Mouse (Mus musculus) kidney, postnatal 25 days (tissue): ENCODE data around the gene Ltbp3.

Experiments
- DNase-seq, 2 experiments: peaks; one replicate each; pipeline ENCODE4 v3.0.0; 2021; ENCODE audit warnings: mixed read lengths in 2 of 2

Gene Ltbp3

DNA sequence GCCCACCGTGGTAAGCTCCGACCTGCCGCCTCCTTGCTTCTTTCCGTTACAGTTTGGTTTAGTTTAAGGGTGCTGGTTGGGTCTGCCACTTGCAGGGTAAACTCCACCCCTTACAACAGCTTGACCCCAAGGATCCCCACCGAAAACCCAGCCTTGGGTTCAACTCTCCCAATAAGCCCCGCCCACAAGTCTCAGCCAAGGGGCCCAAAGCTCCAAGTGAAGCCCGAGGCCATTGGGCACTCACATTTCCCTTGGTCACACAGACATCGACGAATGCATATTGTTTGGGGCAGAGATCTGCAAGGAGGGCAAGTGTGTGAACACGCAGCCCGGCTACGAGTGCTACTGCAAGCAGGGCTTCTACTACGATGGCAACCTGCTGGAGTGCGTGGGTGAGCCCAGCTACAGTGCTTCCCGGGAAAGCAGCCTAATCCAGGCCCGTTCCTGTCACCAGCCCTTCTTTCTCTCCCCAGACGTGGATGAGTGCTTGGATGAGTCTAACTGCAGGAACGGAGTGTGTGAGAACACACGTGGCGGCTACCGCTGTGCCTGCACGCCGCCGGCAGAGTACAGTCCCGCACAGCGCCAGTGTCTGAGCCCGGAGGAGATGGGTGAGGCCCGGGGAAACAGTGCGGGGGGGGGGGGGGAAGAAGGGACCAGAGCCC lies 15.7 kb downstream of the Ltbp3 start:
- DNase-seq: no peak

DNA sequence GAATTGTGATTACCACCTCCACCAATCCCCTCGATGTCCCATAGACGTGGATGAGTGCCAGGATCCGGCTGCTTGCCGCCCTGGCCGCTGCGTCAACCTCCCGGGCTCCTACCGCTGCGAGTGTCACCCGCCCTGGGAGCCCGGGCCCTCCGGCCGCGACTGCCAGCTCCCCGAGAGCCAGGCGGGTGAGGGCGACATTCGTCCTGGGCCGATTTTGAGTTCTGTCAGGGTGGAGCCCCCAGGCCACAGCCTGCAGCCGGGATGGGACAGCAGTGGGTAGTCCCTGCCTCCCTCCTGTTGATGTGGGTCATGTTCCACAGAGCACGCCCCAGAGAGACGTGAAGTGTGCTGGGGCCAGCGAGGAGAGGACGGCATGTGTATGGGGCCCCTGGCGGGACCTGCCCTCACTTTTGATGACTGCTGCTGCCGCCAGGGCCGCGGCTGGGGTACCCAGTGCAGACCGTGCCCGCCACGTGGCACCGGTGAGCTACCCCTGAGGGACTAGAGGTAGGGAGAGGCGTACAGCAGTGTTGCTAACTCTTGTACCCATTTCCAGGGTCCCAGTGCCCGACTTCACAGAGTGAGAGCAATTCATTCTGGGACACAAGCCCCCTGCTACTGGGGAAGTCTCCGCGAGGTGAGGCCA lies 16.4 kb downstream of the Ltbp3 start:
- DNase-seq: no peak

- DNase-seq: no peak
Observed at GRCm38 (mm10) chr19:5758878-5759403, 18.2 kb downstream of the Ltbp3 start.

GRCm38 (mm10) chr19:5763163-5763562 lies 22.5 kb downstream of the Ltbp3 start:
- DNase-seq: no peak

DNA sequence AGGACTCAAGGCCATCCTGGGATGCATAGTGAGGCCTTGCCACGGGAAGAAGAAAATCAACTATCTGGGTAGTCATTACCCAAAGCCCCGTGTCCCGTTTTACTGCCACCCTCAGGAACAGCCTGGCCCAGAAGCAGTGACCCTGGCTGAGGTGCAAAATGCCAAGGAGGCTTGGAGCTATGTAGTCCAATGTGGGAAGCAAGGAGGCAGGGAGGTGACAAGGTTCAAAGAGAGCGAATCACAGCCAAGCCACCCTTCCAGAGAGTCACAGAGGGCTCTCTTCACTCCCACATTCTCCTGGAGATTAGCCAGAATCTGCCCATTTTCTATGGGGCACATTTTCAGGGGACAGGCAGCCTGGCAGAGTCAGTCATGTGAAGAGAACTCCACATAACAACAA lies 26.6 kb downstream of the Ltbp3 start:
- DNase-seq: peak; percentile 31 to 78

- no peak for DNase-seq
Observed at GRCm38 (mm10) chr19:5770311-5770710, 29.6 kb downstream of the Ltbp3 start.

DNA sequence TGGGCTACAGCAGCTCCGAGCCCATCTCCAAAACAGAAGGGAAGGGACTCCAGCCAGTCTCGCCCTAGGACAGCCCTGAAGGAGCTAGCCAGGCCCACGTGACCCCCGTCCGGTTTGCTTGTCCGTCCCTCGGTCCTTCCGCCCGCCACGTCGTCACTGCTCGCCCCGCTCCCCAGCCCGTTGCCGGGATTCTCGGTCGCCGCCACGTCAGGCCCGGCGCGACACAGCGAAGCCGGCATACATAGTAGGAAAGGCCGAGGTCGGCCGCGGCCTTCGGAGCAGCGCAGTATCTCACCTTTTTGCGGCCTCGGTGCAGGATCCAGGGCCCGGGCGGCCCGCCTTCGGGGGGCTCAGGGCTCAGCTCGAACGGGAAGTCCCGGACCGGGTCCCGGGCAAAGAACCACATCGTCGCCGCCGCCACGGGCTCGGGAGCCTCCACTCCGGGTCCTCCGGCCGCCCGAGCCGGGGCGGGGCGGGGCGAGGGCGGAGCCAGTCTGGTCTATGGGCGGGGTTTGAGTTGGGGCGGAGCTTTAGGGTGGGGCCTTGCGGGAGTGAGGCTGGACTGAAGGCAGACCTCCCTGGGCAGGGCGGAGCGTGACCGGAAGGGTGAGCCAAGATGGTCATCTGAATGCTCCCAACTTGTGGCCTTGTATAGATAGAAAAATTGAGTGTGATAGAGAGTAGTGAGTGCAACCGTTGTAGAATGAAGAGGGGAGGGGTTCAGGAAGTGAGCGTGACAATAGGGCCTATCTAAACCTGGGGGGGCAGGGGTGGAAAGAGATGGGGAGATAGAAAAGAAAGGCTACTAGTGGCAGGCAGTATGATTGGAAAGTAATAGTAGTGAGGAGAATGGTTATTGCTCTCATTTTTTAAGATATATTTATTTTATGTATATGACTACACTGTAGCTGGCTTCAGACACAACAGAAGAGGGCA lies 30.5 kb downstream of the Ltbp3 start, which contains the start of gene Scyl1:
Scyl1 (minus strand) TSS at position 495 of the 936 bp plus-strand sequence.
- peak; percentile 94 to 96 for DNase-seq

DNA sequence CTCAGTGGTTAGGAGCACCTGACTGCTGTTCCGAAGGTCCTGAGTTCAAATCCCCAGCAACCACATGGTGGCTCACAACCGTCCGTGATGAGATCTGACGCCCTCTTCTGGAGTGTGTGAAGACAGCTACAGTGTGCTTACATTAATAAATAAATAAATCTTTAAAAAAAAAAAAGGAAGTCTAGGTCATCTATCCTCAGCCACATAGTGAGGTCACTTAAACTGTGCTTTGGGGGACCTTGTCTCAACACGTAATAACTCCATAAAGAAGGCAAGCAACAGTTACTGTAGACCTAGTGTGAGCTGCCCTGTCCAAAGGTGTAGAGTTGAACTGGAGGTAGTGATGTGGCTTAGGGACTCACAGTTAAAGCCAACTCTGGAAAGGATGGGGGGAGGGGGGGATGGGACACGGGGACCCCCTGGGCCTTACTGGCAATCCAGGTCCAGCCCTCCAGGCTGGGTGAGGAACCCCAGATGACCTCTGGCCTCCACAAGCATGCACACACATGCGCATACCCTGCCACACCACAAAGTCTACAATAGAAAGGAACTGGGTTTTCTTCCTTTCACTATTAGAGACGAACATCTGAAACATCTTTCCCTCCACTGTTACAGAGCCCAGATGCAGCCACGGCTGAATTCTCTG lies 36.8 kb downstream of the Ltbp3 start:
- DNase-seq: no peak

- no peak for DNase-seq
Observed at GRCm38 (mm10) chr19:5778312-5778711, 37.6 kb downstream of the Ltbp3 start.

DNA sequence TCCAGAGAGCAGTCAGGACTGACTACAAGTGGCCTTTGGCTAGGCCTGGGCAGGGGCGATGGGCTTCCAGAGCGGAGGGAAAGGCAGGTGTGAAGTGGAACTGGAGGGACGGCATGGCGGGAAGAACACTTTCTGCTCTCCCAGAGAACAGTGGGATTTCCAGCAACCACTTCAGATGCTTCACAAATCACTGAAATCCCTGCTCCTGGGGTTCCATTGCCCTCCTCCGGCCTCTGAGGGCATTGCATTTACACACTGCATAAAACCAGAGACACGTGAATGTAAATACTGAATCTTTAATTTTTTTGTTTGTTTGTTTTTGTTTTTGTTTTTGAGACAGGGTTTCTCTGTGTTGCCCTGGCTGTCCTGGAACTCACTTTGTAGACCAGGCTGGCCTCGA lies 39.5 kb downstream of the Ltbp3 start:
- DNase-seq: peak; percentile 49 to 64

- no peak for DNase-seq
Observed at GRCm38 (mm10) chr19:5781532-5781931, 40.8 kb downstream of the Ltbp3 start.

GRCm38 (mm10) chr19:5782121-5782520 lies 41.4 kb downstream of the Ltbp3 start:
- no peak for DNase-seq

GRCm38 (mm10) chr19:5784958-5785577 lies 44.4 kb downstream of the Ltbp3 start:
- no peak for DNase-seq

- peak; percentile 91 to 94 for DNase-seq
Observed at GRCm38 (mm10) chr19:5786441-5787114, 45.9 kb downstream of the Ltbp3 start.

GRCm38 (mm10) chr19:5787128-5787635 lies 46.5 kb downstream of the Ltbp3 start:
- DNase-seq: peak; percentile 86 to 92

DNA sequence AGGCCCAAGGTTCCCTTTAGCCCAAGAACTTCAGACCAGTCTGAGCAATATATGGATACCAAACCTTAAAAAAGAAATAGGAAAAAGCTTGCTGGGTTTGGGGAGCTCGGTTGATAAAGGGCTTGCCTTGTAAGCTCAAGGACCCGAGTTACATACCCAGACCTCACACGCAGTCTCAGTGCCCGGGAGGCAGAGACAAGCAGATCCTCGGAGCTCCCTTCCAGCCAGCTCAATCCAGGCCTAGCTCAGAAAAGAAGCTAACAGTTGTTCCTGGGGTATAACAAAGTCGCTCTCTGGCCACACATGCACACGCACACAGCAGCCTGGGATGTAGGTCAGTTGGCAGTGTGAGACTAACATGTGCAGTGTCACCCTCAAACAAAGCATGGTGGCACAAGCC lies 47.2 kb downstream of the Ltbp3 start:
- DNase-seq: no peak

DNA sequence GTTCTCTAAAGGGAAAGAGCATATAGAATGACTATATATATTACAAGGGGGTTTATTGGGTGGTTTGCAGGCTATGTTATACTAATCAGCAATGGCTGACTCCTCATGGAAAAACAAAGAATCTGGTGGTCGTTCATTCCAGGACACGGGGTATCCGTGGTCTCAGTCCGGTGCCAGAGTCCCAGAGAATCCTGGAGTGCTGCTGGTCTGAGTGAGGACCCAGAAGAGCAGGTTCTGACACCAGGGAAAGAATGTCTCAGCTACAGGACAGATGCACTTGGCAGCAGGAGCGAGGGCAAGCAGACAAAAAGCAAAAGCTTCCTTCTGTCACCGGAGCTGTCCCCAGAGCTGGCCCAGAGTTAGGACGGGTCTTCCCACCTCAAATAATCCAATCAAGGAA lies 47.9 kb downstream of the Ltbp3 start:
- DNase-seq: no peak

DNA sequence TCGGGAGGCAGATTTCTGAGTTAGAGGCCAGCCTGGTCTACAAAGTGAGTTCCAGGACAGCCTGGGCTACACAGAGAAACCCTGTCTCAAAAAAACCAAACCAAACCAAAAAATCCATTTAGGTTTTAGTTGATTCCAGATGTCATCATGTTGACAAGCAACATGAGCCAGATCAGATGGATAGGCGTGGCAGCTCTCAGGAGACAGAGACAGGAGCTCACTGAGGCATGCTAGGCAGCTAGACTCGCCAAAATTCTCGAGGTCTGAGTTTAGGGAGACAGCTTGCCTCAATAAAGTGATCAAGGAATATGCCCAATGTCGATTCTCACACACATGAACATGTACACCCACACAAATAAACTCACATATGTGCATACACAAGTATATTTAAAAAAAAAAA lies 48.4 kb downstream of the Ltbp3 start:
- no peak for DNase-seq

GRCm38 (mm10) chr19:5791329-5791728 lies 50.6 kb downstream of the Ltbp3 start:
- DNase-seq: no peak

DNA sequence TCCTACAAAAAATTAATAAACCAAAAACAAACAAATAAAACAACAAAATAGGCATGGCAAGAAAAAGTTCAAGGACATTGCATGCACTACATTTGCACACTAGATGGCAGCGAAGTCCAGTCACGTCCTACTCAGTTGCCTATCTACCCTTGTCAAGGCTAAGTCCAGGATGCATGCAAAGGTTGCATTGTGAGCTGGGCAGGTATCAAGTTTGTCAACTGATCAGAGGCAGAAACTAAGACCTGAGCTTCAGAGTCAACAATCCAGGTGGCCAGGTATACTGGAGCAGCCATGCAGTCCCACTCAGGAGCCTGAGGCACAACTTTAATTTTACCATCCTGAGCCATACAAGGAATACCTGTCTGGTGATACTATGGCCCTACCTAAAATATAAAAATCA lies 52.4 kb downstream of the Ltbp3 start:
- peak; percentile 78 to 79 for DNase-seq
